Mouse (Mus musculus) MEL (cell line): ENCODE data around the gene Mesp2. TPM values are rescaled to one million over a fixed set of nuclear protein-coding genes. Genes with fewer than 3 reads are reported as not detected.

Experiments used
- DNase-seq: peaks from one replicate; pipeline ENCODE4 v3.0.0; 2011; ENCODE audit warnings: low read depth, low spot score
- H3K27ac ChIP-seq: 2 replicates; pipeline ENCODE4 v1.5.1; 2012; ENCODE audit warnings: low read depth, mild to moderate bottlenecking, control low read depth, low read length, moderate library complexity; ENCODE audit not compliant: control insufficient read depth
- H3K27me3 ChIP-seq, 2 experiments: fragments of 150-350 bp in 1 of 2; sonication (generic) in 1 of 2; 2 replicates each; pipeline ENCODE4 v1.6.1; 2012; ENCODE audit warnings: low read length in 2 of 2, mild to moderate bottlenecking in 2 of 2, improper control_type of control experiment in 1 of 2, moderate library complexity in 1 of 2; ENCODE audit not compliant: insufficient read depth in 2 of 2, control insufficient read depth in 1 of 2
- H3K36me3 ChIP-seq, 2 experiments: 2 replicates each; pipeline ENCODE4 v1.6.1; 2012 to 2014; ENCODE audit warnings: low read length in 2 of 2, improper control_type of control experiment in 1 of 2, inconsistent platforms in 1 of 2, mild to moderate bottlenecking in 1 of 2; ENCODE audit not compliant: insufficient read depth in 2 of 2, control insufficient read depth in 1 of 2
- H3K4me1 ChIP-seq, 2 experiments: fragments of 150-350 bp in 1 of 2; sonication (generic) in 1 of 2; 2 replicates each; pipeline ENCODE4 v1.6.1; 2012; ENCODE audit warnings: low read length in 2 of 2, improper control_type of control experiment in 1 of 2, mild to moderate bottlenecking in 1 of 2; ENCODE audit not compliant: insufficient read depth in 2 of 2, control insufficient read depth in 1 of 2
- H3K4me3 ChIP-seq, 2 experiments: fragments of 150-350 bp in 1 of 2; sonication (generic) in 1 of 2; 2 replicates each; pipeline ENCODE4 v1.5.1; 2012; ENCODE audit warnings: low read depth in 2 of 2, low read length in 2 of 2, mild to moderate bottlenecking in 2 of 2, moderate library complexity in 2 of 2, control low read depth in 1 of 2, improper control_type of control experiment in 1 of 2; ENCODE audit not compliant: control insufficient read depth in 1 of 2, insufficient read depth in 1 of 2
- H3K79me2 ChIP-seq: 2 replicates; pipeline ENCODE4 v1.6.1; 2012; ENCODE audit warnings: mild to moderate bottlenecking, low read length, moderate library complexity; ENCODE audit not compliant: control insufficient read depth, poor library complexity, insufficient read depth
- H3K9ac ChIP-seq: 2 replicates; pipeline ENCODE4 v1.6.1; 2012; ENCODE audit warnings: low read depth, mild to moderate bottlenecking, control low read depth, low read length, moderate library complexity; ENCODE audit not compliant: control insufficient read depth, poor library complexity, severe bottlenecking
- H3K9me3 ChIP-seq: fragments of 150-350 bp; sonication (generic); replicated peaks from 2 replicates; pipeline ENCODE4 v1.6.1; 2012; ENCODE audit warnings: mild to moderate bottlenecking, low read length, improper control_type of control experiment, moderate library complexity; ENCODE audit not compliant: insufficient read depth
- CHD2 ChIP-seq: IDR thresholded peaks from 2 replicates; pipeline ENCODE4 v1.6.1; 2011; ENCODE audit warnings: low read length, improper control_type of control experiment
- CTCF ChIP-seq, 3 experiments: IDR thresholded peaks in 2 of 3; conservative IDR thresholded peaks in 1 of 3; 2 replicates each; pipeline ENCODE4 v1.5.1; 2011 to 2012; ENCODE audit warnings: low read length in 3 of 3, low read depth in 2 of 3, mild to moderate bottlenecking in 2 of 3, improper control_type of control experiment in 1 of 3, inconsistent platforms in 1 of 3, mixed read lengths in 1 of 3, moderate library complexity in 1 of 3; ENCODE audit not compliant: control insufficient read depth in 1 of 3, insufficient read depth in 1 of 3, poor library complexity in 1 of 3, severe bottlenecking in 1 of 3
- E2F4 ChIP-seq: IDR thresholded peaks from 2 replicates; pipeline ENCODE4 v1.6.1; 2011; ENCODE audit warnings: low read depth, low read length, improper control_type of control experiment, borderline replicate concordance
- ELF1 ChIP-seq: IDR thresholded peaks from 2 replicates; pipeline ENCODE4 v1.6.1; 2014; ENCODE audit warnings: low read depth, mild to moderate bottlenecking, inconsistent platforms, low read length, improper control_type of control experiment, moderate library complexity
- EP300 ChIP-seq, 2 experiments: IDR thresholded peaks; 2 replicates each; pipeline ENCODE4 v1.6.1; 2011; ENCODE audit warnings: improper control_type of control experiment in 2 of 2, low read length in 2 of 2, low read depth in 1 of 2, mild to moderate bottlenecking in 1 of 2
- ETS1 ChIP-seq: IDR thresholded peaks from 2 replicates; pipeline ENCODE4 v1.6.1; 2012; ENCODE audit warnings: low read depth, mild to moderate bottlenecking, inconsistent platforms, low read length, improper control_type of control experiment, moderate library complexity
- GABPA ChIP-seq: IDR thresholded peaks from 2 replicates; pipeline ENCODE4 v1.6.1; 2012; ENCODE audit warnings: low read depth, mild to moderate bottlenecking, inconsistent platforms, low read length, improper control_type of control experiment, moderate library complexity
- HCFC1 ChIP-seq: IDR thresholded peaks from 2 replicates; pipeline ENCODE4 v1.6.1; 2012; ENCODE audit warnings: low read depth, mild to moderate bottlenecking, inconsistent platforms, low read length, improper control_type of control experiment, moderate library complexity
- JUND ChIP-seq: IDR thresholded peaks from 2 replicates; pipeline ENCODE4 v1.6.1; 2011; ENCODE audit warnings: low read depth, mild to moderate bottlenecking, improper control_type of control experiment, low read length
- MAZ ChIP-seq: IDR thresholded peaks from 2 replicates; pipeline ENCODE4 v1.6.1; 2012; ENCODE audit warnings: low read depth, mild to moderate bottlenecking, inconsistent platforms, low read length, improper control_type of control experiment
- MYB ChIP-seq: IDR thresholded peaks from 2 replicates; pipeline ENCODE4 v1.6.1; 2011; ENCODE audit warnings: mild to moderate bottlenecking, low read depth, low read length, improper control_type of control experiment
- MYC ChIP-seq: IDR thresholded peaks from 2 replicates; pipeline ENCODE4 v1.6.1; 2011; ENCODE audit warnings: low read depth, mild to moderate bottlenecking, low read length, improper control_type of control experiment, moderate library complexity
- NELFE ChIP-seq: IDR thresholded peaks from 2 replicates; pipeline ENCODE4 v1.6.1; 2011; ENCODE audit warnings: low read depth, low read length, improper control_type of control experiment
- NRF1 ChIP-seq: IDR thresholded peaks from 2 replicates; pipeline ENCODE4 v1.6.1; 2014; ENCODE audit warnings: low read depth, mild to moderate bottlenecking, inconsistent platforms, low read length, improper control_type of control experiment, moderate library complexity; ENCODE audit not compliant: poor library complexity, insufficient read depth, severe bottlenecking
- POLR2A ChIP-seq, 2 experiments: IDR thresholded peaks; 2 replicates each; pipeline ENCODE4 v1.6.1; 2011 to 2012; ENCODE audit warnings: low read length in 2 of 2, mild to moderate bottlenecking in 2 of 2, control low read depth in 1 of 2, improper control_type of control experiment in 1 of 2, low read depth in 1 of 2, moderate library complexity in 1 of 2; ENCODE audit not compliant: control insufficient read depth in 1 of 2, insufficient read depth in 1 of 2, poor library complexity in 1 of 2
- POLR2AphosphoS5 ChIP-seq: IDR thresholded peaks from 2 replicates; pipeline ENCODE4 v1.6.1; 2012; ENCODE audit warnings: low read depth, borderline replicate concordance, mild to moderate bottlenecking, inconsistent platforms, low read length, moderate library complexity, mixed read lengths
- RAD21 ChIP-seq: IDR thresholded peaks from 2 replicates; pipeline ENCODE4 v1.6.1; 2011; ENCODE audit warnings: mild to moderate bottlenecking, low read depth, low read length, improper control_type of control experiment
- SIN3A ChIP-seq: IDR thresholded peaks from 2 replicates; pipeline ENCODE4 v1.6.1; 2012; ENCODE audit warnings: low read length, improper control_type of control experiment, inconsistent platforms
- TAL1 ChIP-seq: IDR thresholded peaks from 2 replicates; pipeline ENCODE4 v1.6.1; 2012; ENCODE audit warnings: mild to moderate bottlenecking, inconsistent platforms, low read length, moderate library complexity, mixed read lengths
- TBP ChIP-seq: IDR thresholded peaks from 2 replicates; pipeline ENCODE4 v1.8.0; 2011; ENCODE audit warnings: low read depth, low read length, improper control_type of control experiment
- ZKSCAN1 ChIP-seq: IDR thresholded peaks from 2 replicates; pipeline ENCODE4 v1.6.1; 2012; ENCODE audit warnings: low read depth, mild to moderate bottlenecking, inconsistent platforms, low read length, improper control_type of control experiment, moderate library complexity
- ZMIZ1 ChIP-seq: IDR thresholded peaks from 2 replicates; pipeline ENCODE4 v1.6.1; 2012; ENCODE audit warnings: low read depth, mild to moderate bottlenecking, inconsistent platforms, low read length, improper control_type of control experiment, moderate library complexity
- polyA plus RNA-seq, 2 experiments: library from polyadenylated mRNA; stranded (reverse) in 1 of 2; unstranded in 1 of 2; fragments of >175 nt in 1 of 2; fragments of >200 nt in 1 of 2; gene quantifications; 2 replicates each; pipeline versions ENCODE4 v1.2.1 to v1.2.4; 2012; ENCODE audit warnings: low replicate concordance in 2 of 2, low read depth in 1 of 2; ENCODE audit not compliant: insufficient read length in 2 of 2, insufficient read depth in 1 of 2, missing spikeins in 1 of 2
- total RNA-seq: library from RNA; depleted of rRNA; stranded (reverse); fragments of 300-350 nt; gene quantifications from 2 replicates; pipeline ENCODE4 v1.2.3, GENCODE M21; 2012

Mesp2 gene
- total and polyA plus RNA-seq, 3 experiments: not detected

DNA sequence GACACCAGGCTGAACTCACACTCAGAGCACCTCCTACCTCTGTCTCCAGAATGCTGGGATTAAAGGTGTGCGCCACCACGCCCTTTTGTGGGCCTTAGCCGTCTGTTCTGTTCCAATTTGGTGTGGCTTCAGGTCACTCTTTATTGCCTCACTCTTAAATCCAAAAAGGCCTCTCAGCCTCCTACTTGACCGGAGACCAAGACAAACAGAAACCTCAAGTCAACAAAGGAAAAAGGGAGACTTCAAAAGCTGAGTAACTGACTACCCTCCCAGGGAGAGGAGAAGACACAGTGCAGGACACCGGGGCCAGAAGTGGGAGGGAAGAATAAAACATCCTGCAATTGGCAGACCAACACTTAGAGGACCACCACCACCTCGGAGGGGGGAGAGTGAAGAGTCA lies 20.6 kb downstream of the Mesp2 start:
- Histone ChIP-seq H3K4me3 (no peak overlapping the region), H3K27ac (no peak overlapping the region), H3K27me3 (no peaks in the 10 kb centered on the region), H3K9ac (no peak overlapping the region), H3K79me2 (no peaks in the 10 kb centered on the region), H3K4me1 (no peaks in the 10 kb centered on the region), H3K36me3 (no peaks in the 10 kb centered on the region), H3K9me3 (no peaks in the 10 kb centered on the region)
- no peak for TF ChIP-seq ELF1
- TF ChIP-seq ZMIZ1: no peak
- no peak for TF ChIP-seq NELFE
- no peak for TF ChIP-seq EP300 (IDR thresholded peaks at IDR 0.05; ENCODE audit: low read depth in 1 of 2, low read length in 2 of 2)
- no peak for TF ChIP-seq HCFC1
- no peak for TF ChIP-seq GABPA
- no peak for TF ChIP-seq ZKSCAN1
- no peak for TF ChIP-seq CHD2
- no peak for TF ChIP-seq MYC
- DNase-seq: no peak

DNA sequence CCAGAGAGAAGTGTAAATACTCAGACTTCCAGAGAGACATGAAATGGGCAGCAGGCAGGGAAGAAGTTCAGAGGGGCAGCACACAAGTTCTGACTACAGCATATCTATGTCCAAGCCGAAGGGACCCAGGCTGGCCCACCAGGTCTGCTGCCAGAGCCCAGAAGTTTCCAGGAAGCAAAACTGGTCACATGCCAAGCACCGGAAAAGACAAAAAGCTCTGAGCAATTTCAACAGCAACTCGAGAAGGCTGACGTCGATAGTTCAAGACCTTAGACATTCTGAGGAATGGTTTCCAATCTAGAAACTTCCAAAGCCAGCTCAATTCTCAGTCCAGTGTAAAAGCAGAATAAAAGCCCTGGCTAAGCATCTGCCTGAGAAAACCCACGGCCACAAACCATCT lies 21.1 kb downstream of the Mesp2 start:
- H3K9ac ChIP-seq: no peak overlapping the region
- no peaks in the 10 kb centered on the region for H3K9me3 ChIP-seq
- H3K36me3 ChIP-seq: no peaks in the 10 kb centered on the region
- no peak overlapping the region for H3K4me3 ChIP-seq
- no peaks in the 10 kb centered on the region for H3K4me1 ChIP-seq
- H3K27ac ChIP-seq: no peak overlapping the region
- no peaks in the 10 kb centered on the region for H3K27me3 ChIP-seq
- no peak for DNase-seq
- H3K79me2 ChIP-seq: no peaks in the 10 kb centered on the region
- no peak for TF ChIP-seq TAL1
- no peak for TF ChIP-seq POLR2A (IDR thresholded peaks at IDR 0.05; ENCODE audit: control insufficient read depth in 1 of 2, insufficient read depth in 1 of 2, low read depth in 1 of 2, low read length in 2 of 2, poor library complexity in 1 of 2)
- TF ChIP-seq ZMIZ1: no peak
- TF ChIP-seq MYC: no peak
- TF ChIP-seq SIN3A: no peak
- TF ChIP-seq MAZ: no peak
- TF ChIP-seq HCFC1: no peak
- TF ChIP-seq ETS1: no peak
- TF ChIP-seq CHD2: no peak
- no peak for TF ChIP-seq JUND
- TF ChIP-seq NRF1: no peak
- TF ChIP-seq RAD21: no peak
- TF ChIP-seq EP300 (IDR thresholded peaks at IDR 0.05; ENCODE audit: low read depth in 1 of 2, low read length in 2 of 2): no peak
- TF ChIP-seq TBP: no peak
- TF ChIP-seq MYB: no peak
- TF ChIP-seq CTCF (IDR thresholded peaks at IDR 0.05 in 2 of 3, conservative IDR thresholded peaks at IDR 0.05 in 1 of 3; ENCODE audit: control insufficient read depth in 1 of 3, insufficient read depth in 1 of 3, low read depth in 2 of 3, low read length in 3 of 3, poor library complexity in 1 of 3, severe bottlenecking in 1 of 3): no peak
- no peak for TF ChIP-seq POLR2AphosphoS5
- no peak for TF ChIP-seq E2F4
- TF ChIP-seq, all 39 proteins: peak for 0
